Mouse (Mus musculus) embryo, embryonic 11 days (tissue): Measurements from ENCODE around the gene Mroh2a.

Experiments used
- DNase-seq: peaks from one replicate; pipeline ENCODE4 v3.0.0-alpha.2; 2015

Mroh2a gene

DNA sequence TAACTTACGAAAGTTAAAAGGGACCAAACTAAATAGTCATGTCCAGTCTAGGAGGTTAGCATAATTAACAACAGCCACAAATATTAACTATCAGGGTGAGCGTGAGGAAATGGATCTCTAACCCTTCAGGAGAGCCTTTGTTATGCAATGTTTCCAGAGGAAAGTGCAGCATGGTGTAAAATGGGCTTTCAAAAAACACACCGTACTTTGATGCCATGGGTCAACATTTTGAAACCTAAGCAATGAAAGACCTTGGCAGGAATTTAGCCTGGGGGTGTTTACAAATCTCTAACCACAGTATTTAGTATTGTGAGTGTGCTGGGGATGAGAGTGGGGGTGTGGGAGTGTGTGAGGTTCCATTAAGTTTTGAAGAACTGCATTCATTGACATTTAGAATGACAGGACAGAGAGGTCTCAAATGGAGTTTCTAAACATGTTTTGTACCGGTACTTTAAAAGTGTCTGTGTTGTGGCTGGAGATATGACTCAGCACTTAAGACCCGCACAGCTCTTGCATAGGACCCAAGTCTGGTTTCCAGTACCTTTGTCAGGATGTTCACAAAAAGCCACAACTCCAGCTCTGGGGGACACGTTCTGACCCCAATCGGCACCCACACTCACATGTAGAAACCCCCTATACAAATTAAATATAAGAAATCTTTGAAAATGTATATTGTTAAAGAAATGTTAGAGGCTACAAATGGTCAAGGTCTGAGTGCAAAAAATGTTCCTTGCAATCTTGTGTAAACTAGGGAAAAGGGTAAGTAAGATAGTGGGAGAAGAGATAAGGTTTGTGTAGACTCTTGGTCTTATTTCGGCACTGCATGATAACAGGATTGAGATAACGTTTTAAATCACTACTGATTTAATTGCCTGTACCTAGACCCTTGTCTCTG, 52.6 kb downstream of the Mroh2a start:
- no peak for DNase-seq

DNA sequence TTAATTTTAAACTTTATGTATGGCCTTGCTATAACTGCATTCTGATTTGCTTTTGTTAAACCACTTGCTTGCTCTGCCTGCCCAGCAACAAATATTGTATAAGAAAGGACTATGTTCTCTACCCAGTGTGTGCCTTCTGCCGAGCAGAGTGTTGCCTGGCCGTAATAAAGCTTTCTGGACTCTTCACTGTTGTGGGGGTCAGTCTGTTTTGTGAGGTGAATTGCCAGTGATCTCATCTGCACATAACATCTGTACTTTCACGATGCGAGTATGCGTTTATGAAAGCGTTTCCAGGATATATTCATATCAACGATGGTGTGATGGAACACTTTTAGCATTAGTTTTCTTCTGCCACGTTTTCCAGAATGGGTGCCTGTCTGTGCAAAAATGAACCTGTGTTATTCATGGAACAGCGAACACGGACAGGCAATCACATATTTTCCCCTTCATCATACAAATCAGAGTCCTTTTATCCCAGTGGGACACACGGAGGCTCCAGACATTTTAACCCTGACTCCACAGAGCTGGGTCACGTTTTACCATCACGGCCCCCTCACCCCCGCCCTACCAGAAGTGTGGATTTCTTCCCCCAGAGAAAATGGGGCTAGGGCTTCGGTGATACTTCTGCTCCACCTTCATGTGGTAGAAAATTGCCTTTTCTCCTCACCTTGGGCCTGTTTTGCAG, 53.4 kb downstream of the Mroh2a start:
- DNase-seq = no peak

GRCm38 (mm10) chr1:88282301-88282700, 55.5 kb downstream of the Mroh2a start:
- DNase-seq = no peak

DNA sequence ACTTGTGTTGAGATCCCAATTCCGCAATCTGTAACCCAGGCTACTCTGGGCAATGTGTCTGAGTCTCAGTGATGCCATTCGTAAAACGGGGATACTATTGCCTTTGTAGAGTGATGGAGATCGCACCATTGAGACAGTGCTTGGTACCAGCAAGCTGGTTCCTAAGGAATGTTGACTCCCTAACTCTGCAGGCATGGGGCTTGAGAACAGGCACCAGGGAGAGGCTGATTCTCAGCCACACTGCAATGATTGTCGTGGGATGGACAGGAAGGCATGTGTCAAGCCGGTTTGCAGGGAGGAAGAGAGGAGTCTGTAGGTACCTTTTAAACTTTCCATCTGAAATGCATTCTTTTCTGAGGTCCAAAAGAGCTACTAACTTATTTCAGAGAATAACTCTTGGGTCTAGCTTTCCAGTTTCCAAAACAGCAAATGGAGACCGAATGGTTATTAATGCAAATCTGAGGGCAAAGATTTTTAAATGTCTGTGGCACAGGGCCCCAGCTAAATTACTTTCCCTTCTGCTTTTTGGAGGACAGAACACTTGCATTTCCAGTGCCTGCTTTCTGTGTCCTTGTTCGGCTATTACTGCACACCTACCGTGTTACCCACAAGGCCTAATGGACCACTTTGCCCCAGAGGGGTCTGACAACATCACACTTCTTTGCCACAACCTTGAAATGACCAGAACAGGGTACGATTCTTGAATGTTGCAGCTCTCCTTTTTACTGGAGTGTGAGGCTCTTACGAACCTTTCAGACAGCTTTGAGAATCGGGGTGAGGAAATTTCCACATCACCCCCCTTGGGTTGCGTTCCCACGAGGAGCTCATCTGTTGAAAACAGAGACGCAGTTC, 56.8 kb downstream of the Mroh2a start:
- no peak for DNase-seq

GRCm38 (mm10) chr1:88284228-88284945, 57.6 kb downstream of the Mroh2a start:
- no peak for DNase-seq

DNA sequence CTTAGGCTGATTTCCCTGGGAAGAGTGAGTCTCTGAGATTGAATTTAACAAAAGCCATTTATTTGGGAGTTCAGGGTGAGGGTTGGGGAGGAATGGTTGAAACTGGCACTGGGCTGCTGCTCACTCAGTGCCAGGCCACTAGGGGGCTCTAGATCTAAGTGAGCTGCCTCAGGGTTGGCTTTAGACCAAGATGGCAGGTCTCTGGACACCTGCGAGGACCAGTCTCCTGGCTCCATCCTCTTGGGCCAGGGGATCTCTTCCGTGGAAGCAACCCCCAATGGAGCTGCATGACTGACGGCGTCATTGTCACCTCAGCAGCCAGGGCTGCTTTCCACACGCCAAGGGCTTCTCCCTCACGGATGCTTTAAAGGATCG, 58.1 kb downstream of the Mroh2a start:
- DNase-seq = peak; percentile 47

- no peak for DNase-seq
Measured at GRCm38 (mm10) chr1:88285652-88286051, 58.9 kb downstream of the Mroh2a start.

DNA sequence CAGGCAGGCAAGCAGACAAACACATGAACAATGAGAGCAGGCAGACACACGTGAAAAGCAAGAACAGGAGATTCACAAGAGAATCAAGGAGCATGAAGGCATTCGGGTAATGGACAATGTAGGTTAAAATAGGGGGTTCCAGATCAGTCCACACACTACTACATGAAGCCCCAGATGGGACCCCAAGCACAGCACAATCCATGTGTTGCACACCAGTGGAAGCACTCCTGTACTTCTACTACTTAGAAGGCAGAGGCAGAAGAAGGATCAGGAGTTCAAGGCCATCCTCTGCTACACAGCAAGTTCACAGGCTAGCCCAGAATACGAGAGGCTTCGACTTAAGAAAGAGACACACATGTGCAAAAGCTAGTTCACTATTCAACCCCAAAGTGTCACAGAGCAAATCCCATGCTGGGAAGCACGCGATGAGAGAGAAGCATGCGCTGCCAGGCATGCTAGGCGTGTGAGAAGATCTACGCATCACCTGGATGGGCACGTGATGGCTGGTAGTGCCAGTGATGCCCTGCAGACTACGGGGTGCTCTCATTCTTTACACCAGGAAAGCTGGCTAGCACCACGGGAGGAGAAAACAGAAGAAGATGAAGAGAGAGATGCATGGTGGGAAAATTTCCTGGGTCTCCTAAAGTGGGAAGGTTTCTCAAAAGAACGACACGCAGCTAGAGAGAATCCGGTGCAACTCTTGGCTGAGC, 59.5 kb downstream of the Mroh2a start:
- no peak for DNase-seq

DNA sequence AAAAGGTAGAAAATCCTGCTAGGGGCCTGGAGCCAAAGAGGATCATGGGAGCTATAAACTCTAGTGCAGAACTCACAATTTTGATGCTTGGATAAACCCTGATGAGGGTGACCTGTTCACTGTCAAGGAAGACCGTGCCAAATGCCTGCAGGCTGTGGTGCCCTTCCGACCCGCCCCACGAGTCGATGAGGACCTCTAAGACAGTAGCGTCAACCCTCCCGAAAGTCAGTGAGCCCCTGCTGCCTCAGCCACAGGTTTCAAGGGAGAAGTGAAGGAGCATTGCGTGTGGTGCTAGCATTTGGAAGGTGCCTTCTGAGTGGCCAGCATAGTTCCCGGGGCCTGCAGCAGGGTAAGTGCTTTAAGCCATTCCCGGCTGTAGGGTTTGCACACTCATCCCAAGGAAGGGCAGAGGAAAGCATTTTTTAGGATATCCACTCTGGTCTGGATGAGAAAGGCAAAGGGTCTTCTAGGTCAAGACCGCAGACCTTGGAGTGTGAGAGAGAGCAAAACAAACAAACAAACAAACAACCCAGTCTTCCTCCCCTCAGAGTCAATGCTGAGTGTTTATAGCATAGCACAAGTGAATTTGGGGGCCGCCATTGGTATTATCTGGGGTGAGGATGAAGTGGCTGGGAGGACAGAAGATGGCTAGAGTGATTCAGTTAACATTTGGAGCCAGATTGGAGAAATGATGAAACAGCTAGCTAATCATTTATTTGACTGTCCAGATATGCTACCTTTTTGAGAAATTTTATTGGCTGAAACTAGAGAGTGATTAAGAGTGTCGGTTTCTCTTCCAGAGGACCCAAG, 60.3 kb downstream of the Mroh2a start:
- DNase-seq = no peak

DNA sequence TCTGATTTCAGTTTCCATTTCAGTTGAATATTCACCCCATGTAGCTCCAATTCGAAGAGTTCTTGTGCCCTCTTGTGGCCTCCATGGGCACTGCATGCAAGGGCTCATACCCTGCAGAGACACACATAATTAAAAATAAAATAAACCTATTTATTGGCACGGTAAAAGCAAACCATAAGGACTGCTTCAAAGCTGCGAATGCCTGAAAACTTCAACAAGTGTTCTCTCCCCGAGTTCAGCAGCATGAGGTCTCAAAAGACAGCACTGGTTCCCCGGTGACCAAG, 60.9 kb downstream of the Mroh2a start:
- peak; percentile 69 for DNase-seq

DNA sequence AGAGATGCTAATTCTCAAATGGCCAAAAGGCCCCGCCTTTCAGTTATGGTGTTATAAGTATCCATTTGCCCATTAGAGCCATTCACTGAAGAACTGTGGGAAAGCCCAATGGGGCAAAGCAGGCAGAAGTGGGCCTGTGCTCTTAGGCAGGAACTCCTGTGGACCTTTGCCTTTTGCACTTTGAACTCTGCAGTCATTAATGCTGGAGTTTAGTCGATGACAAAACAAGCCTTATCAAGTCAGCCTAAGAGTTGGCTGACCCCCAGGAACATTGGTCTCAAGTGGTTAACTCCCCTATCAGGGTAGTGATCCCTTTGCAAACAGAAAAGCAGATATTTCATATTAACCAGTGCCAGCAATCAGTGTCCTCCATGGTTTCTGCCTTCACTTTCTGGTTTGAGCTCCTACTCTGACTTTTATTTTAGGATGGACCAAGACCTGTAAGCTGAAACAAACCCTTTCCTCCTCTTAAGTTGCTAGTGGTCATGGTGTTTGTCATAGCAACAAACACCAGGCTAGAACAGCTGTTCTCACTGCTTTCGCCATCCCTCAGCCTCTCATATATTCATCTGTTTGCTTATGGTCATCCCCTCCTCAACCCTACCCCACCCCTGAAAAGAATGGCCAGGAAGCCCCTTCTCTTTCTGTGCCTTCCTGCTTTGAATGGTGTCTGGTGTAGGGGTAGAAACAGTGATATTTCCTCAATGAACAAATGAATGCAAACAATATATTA, 61.4 kb downstream of the Mroh2a start:
- no peak for DNase-seq

- DNase-seq = no peak
Measured at GRCm38 (mm10) chr1:88288789-88289127, 62.0 kb downstream of the Mroh2a start.

- no peak for DNase-seq
Measured at GRCm38 (mm10) chr1:88289152-88289551, 62.4 kb downstream of the Mroh2a start.

DNA sequence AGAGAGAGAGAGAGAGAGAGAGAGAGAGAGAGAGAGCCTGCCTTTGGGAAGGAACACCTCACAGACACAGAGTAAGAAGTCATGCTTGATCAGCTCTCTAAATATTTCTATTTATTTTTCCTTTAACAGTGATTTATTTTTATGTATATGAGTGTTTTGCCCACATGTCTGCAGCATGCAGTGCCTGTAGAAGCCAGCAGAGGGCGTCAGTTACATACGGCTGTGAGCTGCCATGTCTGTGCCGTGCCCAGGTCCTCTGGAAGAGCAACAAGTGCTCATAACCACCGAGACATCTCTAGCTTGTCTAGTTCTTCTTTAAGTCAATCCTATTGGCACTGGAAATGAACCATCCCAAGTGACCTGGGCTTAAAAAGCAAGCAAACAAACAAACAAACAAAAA, 63.1 kb downstream of the Mroh2a start:
- DNase-seq = peak; percentile 60

DNA sequence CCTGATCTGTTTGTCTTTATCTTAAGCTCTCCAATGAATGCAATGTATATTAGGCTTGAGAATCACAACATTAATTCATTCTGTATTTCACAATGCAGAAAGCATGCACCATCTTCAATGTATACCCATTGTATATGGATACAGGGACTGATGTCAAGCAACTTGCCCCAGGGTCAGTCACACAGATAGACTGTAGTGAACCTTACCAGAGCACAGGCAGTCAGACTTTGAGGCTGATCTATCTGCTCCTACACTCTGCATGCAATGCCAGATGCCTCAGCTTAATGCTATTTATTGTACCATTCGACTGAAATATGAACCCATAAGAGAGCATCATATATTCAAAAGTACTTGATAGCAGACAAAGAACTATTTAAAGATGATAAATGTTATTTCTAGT, 63.7 kb downstream of the Mroh2a start:
- DNase-seq = no peak

DNA sequence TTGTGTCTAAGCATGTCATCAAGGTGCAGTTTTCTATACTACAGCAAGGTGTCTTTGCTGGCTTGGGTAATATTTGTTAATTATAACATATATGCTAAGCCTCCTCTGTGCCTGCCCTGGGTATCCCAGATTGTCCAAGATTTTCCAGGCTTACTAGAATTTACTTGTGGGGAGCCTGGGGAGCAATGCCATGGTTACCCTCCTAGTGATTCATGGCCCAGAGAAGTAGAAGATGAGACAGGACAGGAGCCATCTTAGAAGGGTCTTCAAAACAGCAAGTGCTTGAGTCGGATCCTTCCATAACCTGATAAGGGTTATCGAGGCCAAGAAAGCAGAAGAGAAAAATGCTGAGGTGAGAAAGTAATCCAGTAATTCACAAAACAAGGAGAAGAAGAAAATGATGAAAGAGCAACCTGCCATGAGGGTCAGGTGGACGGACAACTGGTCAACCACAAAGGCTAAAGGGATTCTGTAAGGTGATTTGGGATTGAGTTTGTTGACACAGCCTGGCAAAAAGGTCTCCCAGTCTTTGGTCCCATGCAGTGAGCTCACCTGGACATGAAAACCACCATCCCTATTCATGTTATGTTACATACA, 64.7 kb downstream of the Mroh2a start:
- DNase-seq = no peak

GRCm38 (mm10) chr1:88292057-88292456, 65.3 kb downstream of the Mroh2a start:
- no peak for DNase-seq

- DNase-seq = no peak
Measured at GRCm38 (mm10) chr1:88294650-88295049, 67.9 kb downstream of the Mroh2a start.

GRCm38 (mm10) chr1:88296171-88296920, 69.6 kb downstream of the Mroh2a start:
- no peak for DNase-seq
